Mouse (Mus musculus) lung, embryonic 14.5 days (tissue): ENCODE data around the gene Gm28042. TPM values are rescaled to one million over a fixed set of nuclear protein-coding genes. Genes with fewer than 3 reads are reported as not detected.

Source experiments
- ATAC-seq: fragments of 200-750 bp; cut with Nextera tagmentation; 2 replicates; pipeline ENCODE4 v1.8.0; 2017; ENCODE audit warnings: mild to moderate bottlenecking, moderate TSS enrichment, moderate library complexity; ENCODE audit not compliant: insufficient read depth
- DNase-seq: peaks from one replicate; pipeline ENCODE4 v3.0.0-alpha.2; 2015
- H3K27ac ChIP-seq: fragments of 300-500 bp; sonication (generic); 2 replicates; pipeline ENCODE4 v1.5.1; 2014; ENCODE audit warnings: low read depth, mild to moderate bottlenecking, moderate library complexity
- H3K27me3 ChIP-seq: fragments of 300-500 bp; sonication (generic); 2 replicates; pipeline ENCODE4 v1.6.1; 2014; ENCODE audit warnings: low read length, control low read depth; ENCODE audit not compliant: insufficient read depth
- H3K36me3 ChIP-seq: fragments of 300-500 bp; sonication (generic); 2 replicates; pipeline ENCODE4 v1.6.1; 2014; ENCODE audit warnings: control low read depth; ENCODE audit not compliant: insufficient read depth
- H3K4me1 ChIP-seq: fragments of 300-500 bp; sonication (generic); 2 replicates; pipeline ENCODE4 v1.6.1; 2014; ENCODE audit warnings: antibody characterized with exemption, control low read depth; ENCODE audit not compliant: insufficient read depth
- H3K4me2 ChIP-seq: fragments of 300-500 bp; sonication (generic); 2 replicates; pipeline ENCODE4 v1.6.1; 2014; ENCODE audit warnings: mild to moderate bottlenecking
- H3K4me3 ChIP-seq: fragments of 300-500 bp; sonication (generic); 2 replicates; pipeline ENCODE4 v1.5.1; 2014; ENCODE audit warnings: low read depth, low read length
- H3K9ac ChIP-seq: fragments of 300-500 bp; sonication (generic); 2 replicates; pipeline ENCODE4 v1.6.1; 2014
- H3K9me3 ChIP-seq: fragments of 300-500 bp; sonication (generic); 2 replicates; pipeline ENCODE4 v1.6.1; 2016; ENCODE audit warnings: low read depth, low read length, control low read depth
- CTCF ChIP-seq: IDR thresholded peaks from 2 replicates; pipeline ENCODE4 v1.5.1; 2016; ENCODE audit warnings: antibody characterized with exemption, low read depth
- WGBS: fragments of 180-500 bp; shearing (Covaris S2); extraction: QIAGEN DNeasy Blood & Tissue Kit; methylation state at CpG from one replicate; pipeline ENCODE4 v1.1.7; 2014; 5-methylcytosine and 5-hydroxymethylcytosine counted together
- polyA plus RNA-seq: library from polyadenylated mRNA; unstranded; fragments of >200 nt; fragmentation: Nextera tagmentation; extraction: Ambion mirVana; gene quantifications from 2 replicates; pipeline ENCODE4 v1.2.1, GENCODE M21; 2014

Gene Gm28042
- polyA plus RNA-seq, 1 experiment from 2014 or later = 3.3 TPM

DNA sequence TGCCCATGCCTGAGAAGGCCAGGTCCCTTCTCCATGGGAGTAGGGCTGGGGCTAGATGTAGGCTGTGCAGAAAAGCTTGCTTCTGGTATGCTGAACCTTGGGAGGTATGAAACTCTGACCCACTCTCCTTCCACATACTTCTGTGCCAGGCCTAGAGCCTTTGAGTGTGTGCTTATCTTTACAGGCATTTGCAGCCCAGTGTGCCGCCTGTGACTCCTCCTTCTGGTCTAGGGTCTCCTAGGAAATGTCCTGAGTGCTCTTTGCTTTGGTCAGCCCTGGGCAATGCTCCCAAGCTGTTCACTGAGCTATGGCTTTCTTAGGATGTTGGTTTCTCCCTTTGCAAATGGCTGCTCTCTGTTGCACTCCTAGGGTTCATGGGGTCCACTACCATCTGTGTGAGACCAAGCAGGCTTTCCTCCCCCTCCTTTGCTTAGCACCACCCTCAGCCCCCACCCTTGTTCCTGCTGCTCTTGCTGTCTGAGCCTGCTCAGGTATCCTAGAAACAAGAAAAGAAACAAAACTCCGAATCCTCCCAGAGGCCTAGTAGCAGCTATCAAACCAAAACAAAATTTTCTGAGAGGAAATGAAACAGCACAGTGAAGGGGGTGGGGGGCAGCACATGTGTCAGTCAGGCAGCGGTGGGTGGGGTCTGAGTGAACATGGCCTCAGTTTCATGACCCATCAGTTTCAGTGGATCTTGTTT, 26.3 kb upstream of the Gm28042 start:
- Histone ChIP-seq H3K4me2 (no peak overlapping the region), H3K4me1 (0 out of 2 replicates have a peak, but pooled peaks cover under 1% of the 10 kb centered on the region), H3K36me3 (0 out of 2 replicates have a peak, but pooled peaks cover 11% of the 10 kb centered on the region), H3K4me3 (no peak overlapping the region), H3K27ac (peak overlapping the region; percentile 55; the same call in 1 of the 2 replicates), H3K27me3 (no peaks in the 10 kb centered on the region), H3K9ac (0 out of 2 replicates have a peak overlapping the region, but pooled peaks have one; percentile 15), H3K9me3 (no peaks in the 10 kb centered on the region)
- ATAC-seq (peak; percentile 51), DNase-seq (no peak)
- 59% methylated on average over 3 of the region's 3 CpGs for WGBS
- TF ChIP-seq CTCF = no peak

- Histone ChIP-seq H3K4me1 (no peaks in the 10 kb centered on the region), H3K36me3 (0 out of 2 replicates have a peak, but pooled peaks cover 11% of the 10 kb centered on the region), H3K9ac (no peak overlapping the region), H3K4me2 (no peak overlapping the region), H3K27me3 (no peaks in the 10 kb centered on the region), H3K9me3 (no peaks in the 10 kb centered on the region), H3K27ac (no peak overlapping the region), H3K4me3 (no peak overlapping the region)
- DNase-seq = no peak
- 72% methylated on average over 4 of the region's 4 CpGs for WGBS
- TF ChIP-seq CTCF = no peak
- no peak for ATAC-seq
Measured at GRCm38 (mm10) chr2:120001956-120002355, 25.3 kb upstream of the Gm28042 start.

DNA sequence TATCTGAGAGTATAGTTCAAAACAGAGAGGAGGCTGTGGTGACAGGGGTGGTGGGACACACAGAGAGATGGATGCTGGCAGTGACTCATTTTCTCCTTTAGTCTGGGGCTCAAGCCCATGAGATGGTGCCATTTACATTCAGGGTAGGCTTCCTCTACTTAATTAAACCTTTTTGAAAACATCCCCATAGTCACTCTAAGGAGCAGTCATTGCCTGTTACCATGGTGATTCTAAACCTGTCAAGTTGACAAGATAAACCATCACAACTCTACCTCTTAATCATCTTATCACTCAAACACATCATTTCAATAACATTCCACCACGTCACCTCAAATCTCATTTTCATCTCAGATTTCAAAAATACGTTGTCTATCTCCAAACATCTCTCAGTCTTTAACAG, 23.3 kb upstream of the Gm28042 start:
- 61% methylated on average over 2 of the region's 2 CpGs for WGBS
- no peak overlapping the region for H3K27ac ChIP-seq
- no peak overlapping the region for H3K9ac ChIP-seq
- no peak for ATAC-seq
- H3K4me1 ChIP-seq = no peaks in the 10 kb centered on the region
- H3K36me3 ChIP-seq = 0 out of 2 replicates have a peak, but pooled peaks cover 7% of the 10 kb centered on the region
- no peak for TF ChIP-seq CTCF
- no peak for DNase-seq
- no peak overlapping the region for H3K4me2 ChIP-seq
- no peaks in the 10 kb centered on the region for H3K9me3 ChIP-seq
- H3K27me3 ChIP-seq = no peaks in the 10 kb centered on the region
- H3K4me3 ChIP-seq = no peak overlapping the region

DNA sequence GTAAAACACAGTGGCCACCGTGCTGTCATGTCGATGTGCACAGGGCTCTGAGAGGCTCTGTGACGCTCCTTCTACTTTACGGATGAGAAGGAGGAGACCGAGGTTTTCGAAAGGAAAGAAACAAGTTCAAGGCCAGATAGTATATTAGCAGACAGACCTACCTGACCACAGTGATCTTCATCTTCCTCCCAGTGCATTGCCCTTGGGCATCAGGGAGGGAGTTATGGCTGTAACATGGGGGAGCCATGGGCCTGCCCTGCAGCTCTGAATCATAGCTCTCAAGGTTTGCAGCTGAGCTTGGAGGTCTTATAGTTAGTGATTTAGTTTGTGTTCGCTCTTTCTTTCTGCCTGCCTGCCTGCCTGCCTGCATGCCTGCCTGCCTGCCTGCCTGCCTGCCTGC, 20.6 kb upstream of the Gm28042 start:
- WGBS = 91% methylated on average over 7 of the region's 7 CpGs
- H3K9ac ChIP-seq = no peak overlapping the region
- no peaks in the 10 kb centered on the region for H3K9me3 ChIP-seq
- no peak overlapping the region for H3K4me2 ChIP-seq
- TF ChIP-seq CTCF = no peak
- DNase-seq (no peak), ATAC-seq (no peak)
- 0 out of 2 replicates have a peak, but pooled peaks cover 4% of the 10 kb centered on the region for H3K36me3 ChIP-seq
- H3K27ac ChIP-seq = no peak overlapping the region
- no peaks in the 10 kb centered on the region for H3K27me3 ChIP-seq
- H3K4me3 ChIP-seq = no peak overlapping the region
- no peaks in the 10 kb centered on the region for H3K4me1 ChIP-seq

DNA sequence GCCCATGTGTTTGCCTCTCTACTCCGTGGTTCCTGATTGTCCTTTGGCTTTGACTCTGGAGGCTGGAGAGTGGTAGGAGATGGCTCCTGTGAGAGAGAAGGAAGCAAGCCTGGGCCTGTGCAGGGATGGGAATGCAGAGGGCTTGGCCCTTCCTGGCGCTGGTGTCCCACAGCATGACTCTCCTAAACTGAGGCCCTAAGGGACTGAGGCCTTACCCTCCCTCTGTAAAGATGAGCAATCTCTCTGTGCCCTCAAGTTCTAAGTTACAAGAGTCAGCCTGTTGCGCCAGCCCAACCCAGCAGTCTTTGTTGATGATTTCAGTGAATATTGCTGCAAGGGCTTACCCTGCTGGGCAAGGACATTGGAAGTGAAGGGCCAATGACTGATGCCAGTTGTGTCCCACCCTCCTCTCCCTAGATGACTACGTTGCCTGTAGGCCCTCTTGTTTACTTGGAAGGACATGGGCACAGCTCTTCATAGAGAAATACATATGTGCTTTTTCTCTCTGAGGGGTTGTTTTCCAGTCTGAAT, 19.5 kb upstream of the Gm28042 start:
- Histone ChIP-seq H3K36me3 (peaks cover 6% of the 10 kb centered on the region), H3K27ac (no peak overlapping the region), H3K4me2 (no peak overlapping the region), H3K4me1 (no peaks in the 10 kb centered on the region), H3K4me3 (no peak overlapping the region), H3K27me3 (no peaks in the 10 kb centered on the region), H3K9me3 (no peaks in the 10 kb centered on the region), H3K9ac (no peak overlapping the region)
- ATAC-seq = no peak
- DNase-seq = no peak
- TF ChIP-seq CTCF = no peak
- WGBS = 82% methylated on average over 4 of the region's 4 CpGs

DNA sequence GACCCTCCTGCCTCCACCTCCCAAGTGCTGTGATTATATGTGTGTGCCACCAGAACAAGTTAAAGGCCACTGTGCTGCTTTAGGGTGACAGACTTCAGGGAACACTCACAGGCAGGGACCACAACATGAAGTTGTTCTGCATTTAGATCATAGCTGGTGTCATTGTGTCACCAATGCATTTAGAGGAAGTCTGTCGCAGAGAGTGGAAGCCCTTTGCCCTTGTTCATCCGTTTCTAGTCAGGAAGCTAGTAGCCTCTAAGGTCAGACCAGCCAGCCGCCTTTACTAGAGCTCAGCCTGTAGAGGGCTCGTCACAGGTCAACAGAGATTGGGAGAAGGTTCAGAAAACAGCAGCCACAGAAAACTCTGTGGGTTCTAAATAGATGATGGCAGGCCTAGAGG, 18.6 kb upstream of the Gm28042 start:
- no peak overlapping the region for H3K27ac ChIP-seq
- H3K36me3 ChIP-seq = peaks cover 15% of the 10 kb centered on the region
- WGBS = 42% methylated on average over 4 of the region's 4 CpGs
- H3K27me3 ChIP-seq = no peaks in the 10 kb centered on the region
- no peak overlapping the region for H3K9ac ChIP-seq
- H3K4me3 ChIP-seq = no peak overlapping the region
- H3K4me2 ChIP-seq = no peak overlapping the region
- peak; percentile 31 for DNase-seq
- H3K4me1 ChIP-seq = no peaks in the 10 kb centered on the region
- no peak for ATAC-seq
- TF ChIP-seq CTCF = no peak
- H3K9me3 ChIP-seq = no peaks in the 10 kb centered on the region

DNA sequence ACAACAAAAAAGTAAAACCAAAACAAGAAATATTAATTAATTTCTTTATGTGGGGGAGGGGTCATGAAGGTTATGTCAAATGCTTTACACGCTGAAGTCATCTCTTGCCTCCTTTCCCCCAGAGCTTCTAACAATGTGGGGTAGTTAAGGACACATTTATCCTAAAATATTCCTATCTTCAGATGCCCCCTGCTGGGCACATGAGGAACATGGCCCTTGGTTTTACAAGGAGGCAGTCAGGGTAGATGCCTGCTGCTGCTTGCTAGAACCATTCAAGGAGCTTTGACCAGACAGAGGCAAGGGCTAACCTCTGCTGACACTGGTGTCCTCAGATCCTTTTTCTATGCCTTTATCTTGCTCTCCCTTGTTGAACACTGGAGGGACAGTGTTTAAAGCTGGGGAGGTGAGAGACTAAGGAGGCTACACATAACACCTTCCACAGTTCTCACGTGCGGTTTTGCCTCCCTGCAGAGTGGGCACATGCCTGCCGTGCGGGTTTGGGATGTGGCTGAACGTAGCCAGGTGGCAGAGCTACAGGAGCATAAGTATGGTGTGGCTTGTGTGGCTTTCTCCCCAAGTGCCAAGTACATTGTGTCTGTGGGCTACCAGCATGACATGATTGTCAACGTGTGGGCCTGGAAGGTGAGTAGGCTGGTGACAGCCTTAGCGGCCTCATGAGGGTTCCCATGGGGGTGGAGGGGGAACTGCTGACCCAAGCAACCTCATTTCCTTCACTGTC, 15.7 kb upstream of the Gm28042 start:
- DNase-seq = peak; percentile 89
- Histone ChIP-seq H3K9me3 (no peaks in the 10 kb centered on the region), H3K27ac (no peak overlapping the region), H3K4me3 (no peak overlapping the region), H3K9ac (no peak overlapping the region), H3K4me1 (no peaks in the 10 kb centered on the region), H3K27me3 (no peaks in the 10 kb centered on the region), H3K36me3 (peaks cover 23% of the 10 kb centered on the region), H3K4me2 (no peak overlapping the region)
- 67% methylated on average over 8 of the region's 8 CpGs for WGBS
- peak; percentile 84 for TF ChIP-seq CTCF
- no peak; the same call in 1 of the 2 replicates for ATAC-seq
